Mouse (Mus musculus) limb, embryonic 14.5 days (tissue): ENCODE measurements around the gene Slc39a11. TPM values are rescaled to one million over a fixed set of nuclear protein-coding genes. Genes with fewer than 3 reads are reported as not detected.

Experiments
- ATAC-seq: fragments of 200-750 bp; cut with Nextera tagmentation; 2 replicates; pipeline ENCODE4 v1.8.0; 2017; ENCODE audit warnings: low read depth, moderate number of reproducible peaks, moderate TSS enrichment; ENCODE audit not compliant: low FRiP score
- DNase-seq: peaks from one replicate; pipeline ENCODE4 v3.0.0-alpha.2; 2015; ENCODE audit warnings: low spot score
- H3K27ac ChIP-seq: fragments of 300-500 bp; sonication (generic); replicated peaks from 2 replicates; pipeline ENCODE4 v1.5.1; 2014; ENCODE audit warnings: low read depth, mild to moderate bottlenecking, low read length, moderate library complexity, mixed read lengths
- H3K27me3 ChIP-seq: fragments of 300-500 bp; sonication (generic); 2 replicates; pipeline ENCODE4 v1.6.1; 2014; ENCODE audit warnings: low read length, mixed read lengths; ENCODE audit not compliant: control insufficient read depth, insufficient read depth
- H3K36me3 ChIP-seq: fragments of 300-500 bp; sonication (generic); 2 replicates; pipeline ENCODE4 v1.6.1; 2014; ENCODE audit warnings: mild to moderate bottlenecking, low read length, moderate library complexity, mixed read lengths; ENCODE audit not compliant: control insufficient read depth, insufficient read depth
- H3K4me1 ChIP-seq: fragments of 300-500 bp; sonication (generic); 2 replicates; pipeline ENCODE4 v1.6.1; 2014; ENCODE audit warnings: antibody characterized with exemption, low read length, mixed read lengths; ENCODE audit not compliant: control insufficient read depth, insufficient read depth
- H3K4me2 ChIP-seq: fragments of 300-500 bp; sonication (generic); replicated peaks from 2 replicates; pipeline ENCODE4 v1.6.1; 2014; ENCODE audit warnings: low read depth, mild to moderate bottlenecking, low read length, moderate library complexity; ENCODE audit not compliant: severe bottlenecking
- H3K4me3 ChIP-seq: fragments of 300-500 bp; sonication (generic); replicated peaks from 2 replicates; pipeline ENCODE4 v1.5.1; 2014; ENCODE audit warnings: low read length
- H3K9ac ChIP-seq: fragments of 300-500 bp; sonication (generic); 2 replicates; pipeline ENCODE4 v1.6.1; 2014; ENCODE audit warnings: mild to moderate bottlenecking, low read depth, low read length, moderate library complexity; ENCODE audit not compliant: severe bottlenecking
- H3K9me3 ChIP-seq: fragments of 300-500 bp; sonication (generic); 2 replicates; pipeline ENCODE4 v1.6.1; 2016; ENCODE audit warnings: low read length; ENCODE audit not compliant: control insufficient read depth
- POLR2A ChIP-seq: fragments of 200-500 bp; IDR thresholded peaks from 2 replicates; pipeline ENCODE4 v1.8.0; 2012; ENCODE audit warnings: inconsistent platforms, mild to moderate bottlenecking, moderate library complexity, borderline replicate concordance; ENCODE audit not compliant: insufficient read depth, insufficient read length; ENCODE audit errors: extremely low read depth
- WGBS: fragments of 180-500 bp; shearing (Covaris S2); extraction: QIAGEN DNeasy Blood & Tissue Kit; methylation state at CpG from one replicate; pipeline ENCODE4 v1.1.7; 2014; 5-methylcytosine and 5-hydroxymethylcytosine counted together
- polyA plus RNA-seq, 2 experiments: library from polyadenylated mRNA; depleted of rRNA in 1 of 2; stranded (reverse) in 1 of 2; unstranded in 1 of 2; fragments of >200 nt; fragmentation: Nextera tagmentation in 1 of 2; extraction: Ambion mirVana in 1 of 2; gene quantifications; 2 replicates each; pipeline versions ENCODE4 v1.2.1 to v1.2.3; 2012 to 2014

Slc39a11 gene
- polyA plus RNA-seq, 2 experiments: 17.2 to 24.5 TPM

GRCm38 (mm10) chr11:113362617-113363016 is 287.3 kb downstream of the Slc39a11 start:
- Histone ChIP-seq H3K36me3 (no peaks in the 10 kb centered on the region), H3K4me3 (no peak overlapping the region), H3K4me2 (no peak overlapping the region), H3K9ac (no peak overlapping the region), H3K27me3 (no peaks in the 10 kb centered on the region), H3K4me1 (0 out of 2 replicates have a peak, but pooled peaks cover 6% of the 10 kb centered on the region), H3K9me3 (no peaks in the 10 kb centered on the region), H3K27ac (no peak overlapping the region)
- no peak for ATAC-seq
- WGBS: 91% methylated on average over 7 of the region's 7 CpGs
- no peak for TF ChIP-seq POLR2A
- no peak for DNase-seq

- WGBS: 76% methylated on average over 10 of the region's 10 CpGs
- H3K4me3 ChIP-seq: no peak overlapping the region
- no peak for DNase-seq
These were observed 289.6 kb downstream of the Slc39a11 start for GRCm38 (mm10) chr11:113360049-113360835.

GRCm38 (mm10) chr11:113355932-113356331 is 293.9 kb downstream of the Slc39a11 start:
- no peaks in the 10 kb centered on the region for H3K4me1 ChIP-seq
- no peaks in the 10 kb centered on the region for H3K36me3 ChIP-seq
- TF ChIP-seq POLR2A: no peak
- H3K27me3 ChIP-seq: no peaks in the 10 kb centered on the region
- no peak overlapping the region for H3K4me3 ChIP-seq
- DNase-seq (no peak), ATAC-seq (no peak)
- H3K9ac ChIP-seq: no peak overlapping the region
- H3K9me3 ChIP-seq: no peaks in the 10 kb centered on the region
- no peak overlapping the region for H3K27ac ChIP-seq
- WGBS: 79% methylated on average over 5 of the region's 5 CpGs
- no peak overlapping the region for H3K4me2 ChIP-seq

More at GRCm38 (mm10) chr11:113360049-113360835, 289.6 kb downstream of the Slc39a11 start:
- no peaks in the 10 kb centered on the region for H3K36me3 ChIP-seq
- H3K4me2 ChIP-seq: no peak overlapping the region
- TF ChIP-seq POLR2A: no peak
- H3K9ac ChIP-seq: no peak overlapping the region
- H3K27ac ChIP-seq: no peak overlapping the region
- ATAC-seq: no peak
- H3K9me3 ChIP-seq: no peaks in the 10 kb centered on the region
- no peaks in the 10 kb centered on the region for H3K27me3 ChIP-seq
- H3K4me1 ChIP-seq: no peaks in the 10 kb centered on the region

GRCm38 (mm10) chr11:113352085-113352815 is 297.6 kb downstream of the Slc39a11 start:
- H3K4me1 ChIP-seq: no peaks in the 10 kb centered on the region
- no peaks in the 10 kb centered on the region for H3K27me3 ChIP-seq
- H3K9me3 ChIP-seq: peaks cover 7% of the 10 kb centered on the region; the same call in 1 of the 2 replicates
- no peak overlapping the region for H3K4me3 ChIP-seq
- ATAC-seq: no peak
- DNase-seq: no peak
- TF ChIP-seq POLR2A: no peak
- WGBS: 52% methylated on average over 12 of the region's 12 CpGs
- no peak overlapping the region for H3K4me2 ChIP-seq
- no peak overlapping the region for H3K27ac ChIP-seq
- no peaks in the 10 kb centered on the region for H3K36me3 ChIP-seq
- H3K9ac ChIP-seq: no peak overlapping the region

- Histone ChIP-seq H3K9me3 (peaks cover 7% of the 10 kb centered on the region; the same call in 1 of the 2 replicates), H3K27ac (no peak overlapping the region), H3K27me3 (no peaks in the 10 kb centered on the region), H3K36me3 (no peaks in the 10 kb centered on the region), H3K4me2 (no peak overlapping the region), H3K9ac (no peak overlapping the region), H3K4me1 (no peaks in the 10 kb centered on the region), H3K4me3 (no peak overlapping the region)
- WGBS: 94% methylated on average over 4 of the region's 4 CpGs
- no peak for TF ChIP-seq POLR2A
- DNase-seq (no peak), ATAC-seq (no peak)
These were observed 299.3 kb downstream of the Slc39a11 start for GRCm38 (mm10) chr11:113350583-113350982.
